In the genomic region with DNA sequence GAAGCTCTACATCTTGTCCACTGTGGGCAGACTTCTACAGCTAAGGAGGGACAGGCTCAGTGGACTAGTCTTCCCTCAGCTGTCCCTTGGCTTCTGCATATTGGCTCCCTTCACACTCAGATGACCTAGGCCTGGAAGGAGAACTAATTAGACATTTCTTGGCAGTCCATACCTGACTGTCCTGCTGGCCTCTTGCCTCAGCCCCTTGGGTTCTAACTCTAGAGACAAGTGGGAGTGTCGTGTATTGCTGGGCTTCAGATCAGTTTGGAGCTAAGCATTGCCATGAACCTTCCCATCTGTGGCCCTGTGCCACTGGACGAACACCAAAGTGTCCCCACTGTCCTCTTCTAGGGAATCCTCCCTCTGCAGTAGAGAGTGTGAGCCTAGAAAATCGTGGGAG, we compare ENCODE assay signal across 15 mouse cellular contexts.
DNase-seq lines count a peak whose midpoint lies in the region; ATAC-seq lines count a peak whose summit lies in the region.
"Had no signal": no experiment of that assay in that cellular context is flagged by ENCODE, and none has a peak within 500 bp of the region (broad histone marks: within the 10 kb centered on the region; RNA-seq: fewer than 3 reads in every experiment).

No protein-coding gene starts in this region.

- WGBS in heart, embryonic 11.5 days (ENCODE audit: insufficient replicate concordance), result 58% methylated on average over 3 of the region's 3 CpGs
- WGBS in forebrain, embryonic 15.5 days, result 79% methylated on average over 3 of the region's 3 CpGs
- WGBS in midbrain, embryonic 13.5 days, result 81% methylated on average over 3 of the region's 3 CpGs

- H3K9ac ChIP-seq in heart, embryonic 11.5 days (ENCODE audit: low read depth, low read length), result no peak overlapping the region
- H3K9ac ChIP-seq in forebrain, embryonic 15.5 days (replicated peaks), result no peak overlapping the region
- no peak overlapping the region for H3K9ac ChIP-seq in midbrain, embryonic 13.5 days (replicated peaks)
- H3K9ac ChIP-seq: embryonic facial prominence, embryonic 12.5 days; hindbrain, embryonic 12.5 days; limb, embryonic 13.5 days; neural tube, embryonic 15.5 days had no signal

- H3K4me1 ChIP-seq in heart, embryonic 11.5 days (ENCODE audit: control insufficient read depth, insufficient read depth, low read length), result no peaks in the 10 kb centered on the region
- H3K4me1 ChIP-seq in forebrain, embryonic 15.5 days, result no peaks in the 10 kb centered on the region
- no peaks in the 10 kb centered on the region for H3K4me1 ChIP-seq in midbrain, embryonic 13.5 days (replicated peaks)
- H3K4me1 ChIP-seq: embryonic facial prominence, embryonic 12.5 days; hindbrain, embryonic 12.5 days; limb, embryonic 13.5 days; neural tube, embryonic 15.5 days had no signal

- no peak overlapping the region for H3K4me2 ChIP-seq in heart, embryonic 11.5 days
- no peak overlapping the region for H3K4me2 ChIP-seq in forebrain, embryonic 15.5 days (replicated peaks)
- H3K4me2 ChIP-seq in midbrain, embryonic 13.5 days (replicated peaks), result no peak overlapping the region
- H3K4me2 ChIP-seq: embryonic facial prominence, embryonic 12.5 days; hindbrain, embryonic 12.5 days; limb, embryonic 13.5 days; neural tube, embryonic 15.5 days had no signal

- no peak overlapping the region for H3K27ac ChIP-seq in heart, embryonic 11.5 days (ENCODE audit: low read depth, low read length)
- H3K27ac ChIP-seq in forebrain, embryonic 15.5 days (replicated peaks), result no peak overlapping the region
- H3K27ac ChIP-seq in midbrain, embryonic 13.5 days, result no peak overlapping the region
- H3K27ac ChIP-seq: embryonic facial prominence, embryonic 12.5 days; hindbrain, embryonic 12.5 days; limb, embryonic 13.5 days; neural tube, embryonic 15.5 days had no signal

- peak; percentile 94 for DNase-seq in heart, adult 11 months
- peak; percentile 24 for DNase-seq in urinary bladder, postnatal 14 days (ENCODE audit: low spot score)
- no peak for DNase-seq in urinary bladder, postnatal 10 days (ENCODE audit: low spot score)
- DNase-seq in heart, postnatal 14 days, result peak; percentile 38 to 43
- peak; percentile 43 for DNase-seq in testis, postnatal 14 days (ENCODE audit: low spot score)
- DNase-seq: kidney, adult 11 months; thymus, adult 2 months had no signal

- ATAC-seq in heart, embryonic 11.5 days (replicated peaks; ENCODE audit: insufficient number of reproducible peaks, low FRiP score, low TSS enrichment), result no peak
- ATAC-seq in forebrain, embryonic 15.5 days (replicated peaks), result no peak
- no peak for ATAC-seq in midbrain, embryonic 13.5 days

- peaks cover 21% of the 10 kb centered on the region for H3K36me3 ChIP-seq in heart, embryonic 11.5 days (ENCODE audit: control insufficient read depth, insufficient read depth, low read length)
- H3K36me3 ChIP-seq in forebrain, embryonic 15.5 days, result no peaks in the 10 kb centered on the region
- no peaks in the 10 kb centered on the region for H3K36me3 ChIP-seq in midbrain, embryonic 13.5 days
- H3K36me3 ChIP-seq: G1E; hindbrain, embryonic 12.5 days; neural tube, embryonic 15.5 days had no signal

- intact Hi-C loops in heart, postnatal 14 days (cut with DNase I), result no loop called here

- H3K4me3 ChIP-seq in heart, embryonic 11.5 days (ENCODE audit: low read depth, low read length), result no peak overlapping the region
- no peak overlapping the region for H3K4me3 ChIP-seq in forebrain, embryonic 15.5 days
- no peak overlapping the region for H3K4me3 ChIP-seq in midbrain, embryonic 13.5 days (replicated peaks)
- H3K4me3 ChIP-seq: embryonic facial prominence, embryonic 12.5 days; hindbrain, embryonic 12.5 days; limb, embryonic 13.5 days; neural tube, embryonic 15.5 days had no signal

- no peaks in the 10 kb centered on the region for H3K27me3 ChIP-seq in heart, embryonic 11.5 days (ENCODE audit: control insufficient read depth, insufficient read depth, low read length)
- H3K27me3 ChIP-seq in forebrain, embryonic 15.5 days, result no peaks in the 10 kb centered on the region
- no peaks in the 10 kb centered on the region for H3K27me3 ChIP-seq in midbrain, embryonic 13.5 days
- H3K27me3 ChIP-seq: embryonic facial prominence, embryonic 12.5 days; hindbrain, embryonic 12.5 days; limb, embryonic 13.5 days; neural tube, embryonic 15.5 days had no signal

- H3K9me3 ChIP-seq in heart, embryonic 11.5 days (replicated peaks; ENCODE audit: control insufficient read depth, low read length), result no peaks in the 10 kb centered on the region
- H3K9me3 ChIP-seq in forebrain, embryonic 15.5 days, result no peaks in the 10 kb centered on the region
- no peaks in the 10 kb centered on the region for H3K9me3 ChIP-seq in midbrain, embryonic 13.5 days
- H3K9me3 ChIP-seq: embryonic facial prominence, embryonic 12.5 days; hindbrain, embryonic 12.5 days; limb, embryonic 13.5 days; neural tube, embryonic 15.5 days had no signal
